Mouse (Mus musculus) MEL (cell line): ENCODE measurements around the gene Nphp4. TPM values are rescaled to one million over a fixed set of nuclear protein-coding genes. Genes with fewer than 3 reads are reported as not detected.

ENCODE experiments used
- DNase-seq: peaks from one replicate; pipeline ENCODE4 v3.0.0; 2011; ENCODE audit warnings: low read depth, low spot score
- H3K27ac ChIP-seq: 2 replicates; pipeline ENCODE4 v1.5.1; 2012; ENCODE audit warnings: low read depth, mild to moderate bottlenecking, control low read depth, low read length, moderate library complexity; ENCODE audit not compliant: control insufficient read depth
- H3K27me3 ChIP-seq, 2 experiments: fragments of 150-350 bp in 1 of 2; sonication (generic) in 1 of 2; 2 replicates each; pipeline ENCODE4 v1.6.1; 2012; ENCODE audit warnings: low read length in 2 of 2, mild to moderate bottlenecking in 2 of 2, improper control_type of control experiment in 1 of 2, moderate library complexity in 1 of 2; ENCODE audit not compliant: insufficient read depth in 2 of 2, control insufficient read depth in 1 of 2
- H3K36me3 ChIP-seq, 2 experiments: 2 replicates each; pipeline ENCODE4 v1.6.1; 2012 to 2014; ENCODE audit warnings: low read length in 2 of 2, improper control_type of control experiment in 1 of 2, inconsistent platforms in 1 of 2, mild to moderate bottlenecking in 1 of 2; ENCODE audit not compliant: insufficient read depth in 2 of 2, control insufficient read depth in 1 of 2
- H3K4me1 ChIP-seq, 2 experiments: fragments of 150-350 bp in 1 of 2; sonication (generic) in 1 of 2; 2 replicates each; pipeline ENCODE4 v1.6.1; 2012; ENCODE audit warnings: low read length in 2 of 2, improper control_type of control experiment in 1 of 2, mild to moderate bottlenecking in 1 of 2; ENCODE audit not compliant: insufficient read depth in 2 of 2, control insufficient read depth in 1 of 2
- H3K4me3 ChIP-seq, 2 experiments: fragments of 150-350 bp in 1 of 2; sonication (generic) in 1 of 2; 2 replicates each; pipeline ENCODE4 v1.5.1; 2012; ENCODE audit warnings: low read depth in 2 of 2, low read length in 2 of 2, mild to moderate bottlenecking in 2 of 2, moderate library complexity in 2 of 2, control low read depth in 1 of 2, improper control_type of control experiment in 1 of 2; ENCODE audit not compliant: control insufficient read depth in 1 of 2, insufficient read depth in 1 of 2
- H3K79me2 ChIP-seq: 2 replicates; pipeline ENCODE4 v1.6.1; 2012; ENCODE audit warnings: mild to moderate bottlenecking, low read length, moderate library complexity; ENCODE audit not compliant: control insufficient read depth, poor library complexity, insufficient read depth
- H3K9ac ChIP-seq: 2 replicates; pipeline ENCODE4 v1.6.1; 2012; ENCODE audit warnings: low read depth, mild to moderate bottlenecking, control low read depth, low read length, moderate library complexity; ENCODE audit not compliant: control insufficient read depth, poor library complexity, severe bottlenecking
- H3K9me3 ChIP-seq: fragments of 150-350 bp; sonication (generic); replicated peaks from 2 replicates; pipeline ENCODE4 v1.6.1; 2012; ENCODE audit warnings: mild to moderate bottlenecking, low read length, improper control_type of control experiment, moderate library complexity; ENCODE audit not compliant: insufficient read depth
- CHD1 ChIP-seq: IDR thresholded peaks from 2 replicates; pipeline ENCODE4 v1.6.1; 2012; ENCODE audit warnings: low read depth, mild to moderate bottlenecking, inconsistent platforms, low read length, improper control_type of control experiment
- CHD2 ChIP-seq: IDR thresholded peaks from 2 replicates; pipeline ENCODE4 v1.6.1; 2011; ENCODE audit warnings: low read length, improper control_type of control experiment
- CTCF ChIP-seq, 3 experiments: IDR thresholded peaks in 2 of 3; conservative IDR thresholded peaks in 1 of 3; 2 replicates each; pipeline ENCODE4 v1.5.1; 2011 to 2012; ENCODE audit warnings: low read length in 3 of 3, low read depth in 2 of 3, mild to moderate bottlenecking in 2 of 3, improper control_type of control experiment in 1 of 3, inconsistent platforms in 1 of 3, mixed read lengths in 1 of 3, moderate library complexity in 1 of 3; ENCODE audit not compliant: control insufficient read depth in 1 of 3, insufficient read depth in 1 of 3, poor library complexity in 1 of 3, severe bottlenecking in 1 of 3
- E2F4 ChIP-seq: IDR thresholded peaks from 2 replicates; pipeline ENCODE4 v1.6.1; 2011; ENCODE audit warnings: low read depth, low read length, improper control_type of control experiment, borderline replicate concordance
- EP300 ChIP-seq, 2 experiments: IDR thresholded peaks; 2 replicates each; pipeline ENCODE4 v1.6.1; 2011; ENCODE audit warnings: improper control_type of control experiment in 2 of 2, low read length in 2 of 2, low read depth in 1 of 2, mild to moderate bottlenecking in 1 of 2
- GABPA ChIP-seq: IDR thresholded peaks from 2 replicates; pipeline ENCODE4 v1.6.1; 2012; ENCODE audit warnings: low read depth, mild to moderate bottlenecking, inconsistent platforms, low read length, improper control_type of control experiment, moderate library complexity
- GATA1 ChIP-seq: IDR thresholded peaks from 2 replicates; pipeline ENCODE4 v1.6.1; 2011; ENCODE audit warnings: low read depth, low read length, improper control_type of control experiment
- HCFC1 ChIP-seq: IDR thresholded peaks from 2 replicates; pipeline ENCODE4 v1.6.1; 2012; ENCODE audit warnings: low read depth, mild to moderate bottlenecking, inconsistent platforms, low read length, improper control_type of control experiment, moderate library complexity
- JUND ChIP-seq: IDR thresholded peaks from 2 replicates; pipeline ENCODE4 v1.6.1; 2011; ENCODE audit warnings: low read depth, mild to moderate bottlenecking, improper control_type of control experiment, low read length
- KAT2A ChIP-seq: conservative IDR thresholded peaks from 2 replicates; pipeline ENCODE4 v1.6.1; 2012; ENCODE audit warnings: low read depth, low read length, improper control_type of control experiment, inconsistent platforms
- MAFK ChIP-seq: IDR thresholded peaks from 2 replicates; pipeline ENCODE4 v1.6.1; 2011; ENCODE audit warnings: low read depth, mild to moderate bottlenecking, low read length, improper control_type of control experiment, borderline replicate concordance
- MAX ChIP-seq: IDR thresholded peaks from 2 replicates; pipeline ENCODE4 v1.6.1; 2011; ENCODE audit warnings: low read length, improper control_type of control experiment
- MAZ ChIP-seq: IDR thresholded peaks from 2 replicates; pipeline ENCODE4 v1.6.1; 2012; ENCODE audit warnings: low read depth, mild to moderate bottlenecking, inconsistent platforms, low read length, improper control_type of control experiment
- MEF2A ChIP-seq: IDR thresholded peaks from 2 replicates; pipeline ENCODE4 v1.6.1; 2014; ENCODE audit warnings: low read depth, mild to moderate bottlenecking, inconsistent platforms, low read length, improper control_type of control experiment; ENCODE audit not compliant: poor library complexity, insufficient replicate concordance, severe bottlenecking; ENCODE audit errors: extremely low read depth
- MXI1 ChIP-seq: IDR thresholded peaks from 2 replicates; pipeline ENCODE4 v1.6.1; 2011; ENCODE audit warnings: mild to moderate bottlenecking, low read depth, low read length, improper control_type of control experiment
- MYB ChIP-seq: IDR thresholded peaks from 2 replicates; pipeline ENCODE4 v1.6.1; 2011; ENCODE audit warnings: mild to moderate bottlenecking, low read depth, low read length, improper control_type of control experiment
- MYC ChIP-seq: IDR thresholded peaks from 2 replicates; pipeline ENCODE4 v1.6.1; 2011; ENCODE audit warnings: low read depth, mild to moderate bottlenecking, low read length, improper control_type of control experiment, moderate library complexity
- NELFE ChIP-seq: IDR thresholded peaks from 2 replicates; pipeline ENCODE4 v1.6.1; 2011; ENCODE audit warnings: low read depth, low read length, improper control_type of control experiment
- POLR2A ChIP-seq, 2 experiments: IDR thresholded peaks; 2 replicates each; pipeline ENCODE4 v1.6.1; 2011 to 2012; ENCODE audit warnings: low read length in 2 of 2, mild to moderate bottlenecking in 2 of 2, control low read depth in 1 of 2, improper control_type of control experiment in 1 of 2, low read depth in 1 of 2, moderate library complexity in 1 of 2; ENCODE audit not compliant: control insufficient read depth in 1 of 2, insufficient read depth in 1 of 2, poor library complexity in 1 of 2
- POLR2AphosphoS2 ChIP-seq: IDR thresholded peaks from 2 replicates; pipeline ENCODE4 v1.6.1; 2011; ENCODE audit warnings: low read length, improper control_type of control experiment
- POLR2AphosphoS5 ChIP-seq: IDR thresholded peaks from 2 replicates; pipeline ENCODE4 v1.6.1; 2012; ENCODE audit warnings: low read depth, borderline replicate concordance, mild to moderate bottlenecking, inconsistent platforms, low read length, moderate library complexity, mixed read lengths
- RAD21 ChIP-seq: IDR thresholded peaks from 2 replicates; pipeline ENCODE4 v1.6.1; 2011; ENCODE audit warnings: mild to moderate bottlenecking, low read depth, low read length, improper control_type of control experiment
- RCOR1 ChIP-seq: IDR thresholded peaks from 2 replicates; pipeline ENCODE4 v1.6.1; 2012; ENCODE audit warnings: low read depth, mild to moderate bottlenecking, inconsistent platforms, low read length, improper control_type of control experiment
- SIN3A ChIP-seq: IDR thresholded peaks from 2 replicates; pipeline ENCODE4 v1.6.1; 2012; ENCODE audit warnings: low read length, improper control_type of control experiment, inconsistent platforms
- TAL1 ChIP-seq: IDR thresholded peaks from 2 replicates; pipeline ENCODE4 v1.6.1; 2012; ENCODE audit warnings: mild to moderate bottlenecking, inconsistent platforms, low read length, moderate library complexity, mixed read lengths
- TBP ChIP-seq: IDR thresholded peaks from 2 replicates; pipeline ENCODE4 v1.8.0; 2011; ENCODE audit warnings: low read depth, low read length, improper control_type of control experiment
- USF2 ChIP-seq, 2 experiments: IDR thresholded peaks; 2 replicates each; pipeline ENCODE4 v1.6.1; 2011 to 2012; ENCODE audit warnings: improper control_type of control experiment in 2 of 2, low read length in 2 of 2, borderline replicate concordance in 1 of 2, inconsistent platforms in 1 of 2, low read depth in 1 of 2, mild to moderate bottlenecking in 1 of 2; ENCODE audit not compliant: insufficient read depth in 1 of 2
- ZC3H11A ChIP-seq: IDR thresholded peaks from 2 replicates; pipeline ENCODE4 v1.6.1; 2012; ENCODE audit warnings: low read depth, mild to moderate bottlenecking, inconsistent platforms, low read length, improper control_type of control experiment
- ZMIZ1 ChIP-seq: IDR thresholded peaks from 2 replicates; pipeline ENCODE4 v1.6.1; 2012; ENCODE audit warnings: low read depth, mild to moderate bottlenecking, inconsistent platforms, low read length, improper control_type of control experiment, moderate library complexity
- ZNF384 ChIP-seq: IDR thresholded peaks from 2 replicates; pipeline ENCODE4 v1.6.1; 2012; ENCODE audit warnings: low read depth, mild to moderate bottlenecking, inconsistent platforms, low read length, improper control_type of control experiment
- polyA plus RNA-seq, 2 experiments: library from polyadenylated mRNA; stranded (reverse) in 1 of 2; unstranded in 1 of 2; fragments of >175 nt in 1 of 2; fragments of >200 nt in 1 of 2; gene quantifications; 2 replicates each; pipeline versions ENCODE4 v1.2.1 to v1.2.4; 2012; ENCODE audit warnings: low replicate concordance in 2 of 2, low read depth in 1 of 2; ENCODE audit not compliant: insufficient read length in 2 of 2, insufficient read depth in 1 of 2, missing spikeins in 1 of 2
- total RNA-seq: library from RNA; depleted of rRNA; stranded (reverse); fragments of 300-350 nt; gene quantifications from 2 replicates; pipeline ENCODE4 v1.2.3, GENCODE M21; 2012

The Nphp4 gene
- total and polyA plus RNA-seq, 3 experiments = not detected

DNA sequence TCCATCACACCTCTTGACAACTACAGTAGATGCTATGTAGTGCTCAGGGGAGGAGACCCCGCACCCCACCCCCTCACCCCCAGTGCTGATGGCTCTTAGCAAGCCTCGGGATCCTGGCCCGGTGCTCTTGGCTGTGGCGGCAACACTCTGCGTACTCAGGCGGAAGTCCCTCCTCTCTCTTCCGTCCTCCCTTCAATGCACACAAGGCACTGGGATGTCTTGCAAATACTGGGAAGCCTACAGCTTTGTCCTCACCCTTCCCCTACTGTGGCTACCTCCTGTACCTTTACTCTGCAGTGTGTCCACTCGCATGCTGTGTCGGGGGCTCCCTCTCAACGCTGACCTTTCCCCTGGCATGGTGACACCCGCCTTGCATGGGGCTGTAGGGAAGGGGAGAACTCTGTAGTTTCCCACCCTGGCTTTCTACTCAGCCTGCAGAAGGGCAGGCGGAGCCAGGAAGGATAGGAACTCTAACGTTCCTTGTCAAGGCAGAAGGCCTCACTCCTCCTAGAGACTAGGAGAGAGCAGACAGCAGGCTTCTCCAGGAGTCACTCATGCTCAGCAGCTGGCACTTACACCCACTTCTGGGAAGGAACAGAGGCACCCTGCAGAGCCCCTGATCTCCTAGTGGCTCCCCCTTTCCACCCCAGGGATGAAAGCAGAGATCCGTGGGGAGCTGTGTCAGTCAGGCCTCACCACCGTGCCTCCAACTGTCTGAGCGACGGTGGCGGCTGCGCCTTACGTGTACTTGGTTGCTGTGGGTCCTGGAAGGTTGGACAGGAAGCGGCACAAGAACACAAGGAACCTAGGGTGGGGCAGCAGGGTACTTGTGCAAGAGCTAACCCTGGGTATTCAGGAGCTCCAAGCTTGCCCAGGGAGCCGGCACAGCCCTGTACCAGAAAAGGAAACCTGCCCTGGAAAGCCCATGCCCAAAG is 28.5 kb upstream of the Nphp4 start:
- Histone ChIP-seq H3K36me3 (peaks cover 0 to 9% of the 10 kb centered on the region in 2 experiments; a peak in 3 of 4 replicates), H3K27me3 (no peaks in the 10 kb centered on the region), H3K79me2 (peaks cover 43% of the 10 kb centered on the region), H3K4me1 (peaks cover 6 to 18% of the 10 kb centered on the region in 2 experiments; a peak in 3 of 4 replicates), H3K9me3 (no peaks in the 10 kb centered on the region), H3K27ac (peak overlapping the region; percentile 89), H3K4me3 (peak overlapping the region; percentile 71 to 74), H3K9ac (peak overlapping the region; percentile 78)
- peak; percentile 79 for DNase-seq
- no peak for TF ChIP-seq JUND
- peak; percentile 38; the same call in 1 of the 2 replicates for TF ChIP-seq ZMIZ1
- no peak for TF ChIP-seq GABPA
- TF ChIP-seq MXI1 = no peak; the same call in 1 of the 2 replicates
- no peak for TF ChIP-seq MEF2A
- no peak for TF ChIP-seq GATA1
- TF ChIP-seq SIN3A = peak; percentile 5; the same call in 1 of the 2 replicates
- no peak for TF ChIP-seq MAZ
- TF ChIP-seq MAFK = no peak
- no peak for TF ChIP-seq MYB
- no peak for TF ChIP-seq RAD21
- no peak for TF ChIP-seq ZNF384
- TF ChIP-seq POLR2A (IDR thresholded peaks at IDR 0.05; ENCODE audit: control insufficient read depth in 1 of 2, insufficient read depth in 1 of 2, low read depth in 1 of 2, low read length in 2 of 2, poor library complexity in 1 of 2) = no peak; a peak in 1 of 4 replicates
- no peak for TF ChIP-seq ZC3H11A
- TF ChIP-seq KAT2A = no peak
- peak; percentile 46; the same call in 1 of the 2 replicates for TF ChIP-seq POLR2AphosphoS2
- no peak for TF ChIP-seq USF2 (IDR thresholded peaks at IDR 0.05; ENCODE audit: borderline replicate concordance in 1 of 2, insufficient read depth in 1 of 2, low read depth in 1 of 2, low read length in 2 of 2)
- peak; percentile 44; the same call in 1 of the 2 replicates for TF ChIP-seq TBP
- no peak for TF ChIP-seq CTCF (IDR thresholded peaks at IDR 0.05 in 2 of 3, conservative IDR thresholded peaks at IDR 0.05 in 1 of 3; ENCODE audit: control insufficient read depth in 1 of 3, insufficient read depth in 1 of 3, low read depth in 2 of 3, low read length in 3 of 3, poor library complexity in 1 of 3, severe bottlenecking in 1 of 3)
- TF ChIP-seq CHD2 = no peak
- TF ChIP-seq MAX = peak; percentile 71
- peak; percentile 72; the same call in 1 of the 2 replicates for TF ChIP-seq CHD1
- TF ChIP-seq MYC = 0 out of 2 replicates have a peak, but pooled peaks have one; percentile 13
- TF ChIP-seq HCFC1 = peak; percentile 47; the same call in 1 of the 2 replicates
- no peak for TF ChIP-seq RCOR1
- peak; percentile 41; the same call in 1 of the 2 replicates for TF ChIP-seq NELFE
- peak; percentile 15; the same call in 1 of the 2 replicates for TF ChIP-seq E2F4
- no peak for TF ChIP-seq POLR2AphosphoS5
- TF ChIP-seq TAL1 = no peak
- no peak; a peak in 1 of 4 replicates for TF ChIP-seq EP300 (IDR thresholded peaks at IDR 0.05; ENCODE audit: low read depth in 1 of 2, low read length in 2 of 2)
